Mouse (Mus musculus) lung, adult 2 months (tissue): ENCODE data around the gene Pde4d. TPM values are rescaled to one million over a fixed set of nuclear protein-coding genes. Genes with fewer than 3 reads are reported as not detected.

ENCODE experiments used
- DNase-seq: peaks from one replicate; pipeline ENCODE4 v3.0.0; 2022
- H3K4me1 ChIP-seq: fragments of 200-500 bp; 2 replicates; pipeline ENCODE4 v1.6.1; 2011; ENCODE audit warnings: low read length; ENCODE audit not compliant: control insufficient read depth, insufficient read depth
- H3K4me3 ChIP-seq: fragments of 200-500 bp; replicated peaks from 2 replicates; pipeline ENCODE3; 2011; ENCODE audit warnings: low read depth, mild to moderate bottlenecking, control low read depth, low read length; ENCODE audit errors: extremely low read depth
- CTCF ChIP-seq: fragments of 200-500 bp; IDR thresholded peaks from 2 replicates; pipeline ENCODE4 v1.5.1; 2011; ENCODE audit warnings: mild to moderate bottlenecking, low read length, control low read depth; ENCODE audit not compliant: insufficient read depth
- POLR2A ChIP-seq: fragments of 200-500 bp; IDR thresholded peaks from 2 replicates; pipeline ENCODE4 v1.6.1; 2011; ENCODE audit warnings: low read depth, mild to moderate bottlenecking, control low read depth, low read length, borderline replicate concordance; ENCODE audit errors: extremely low read depth
- WGBS: fragments of 180-500 bp; shearing (Covaris S2); methylation state at CpG from one replicate; pipeline ENCODE4 v1.1.7; 2018; 5-methylcytosine and 5-hydroxymethylcytosine counted together
- polyA plus RNA-seq: library from polyadenylated mRNA; depleted of rRNA; stranded (reverse); fragments of >200 nt; gene quantifications from 2 replicates; pipeline ENCODE4 v1.2.3, GENCODE M21; 2012

Pde4d gene
- polyA plus RNA-seq, 1 experiment, result 20.0 TPM

- TF ChIP-seq POLR2A (no peak), CTCF (no peak)
- DNase-seq, result no peak
- no peaks in the 10 kb centered on the region; the same call in 1 of the 2 replicates for H3K4me1 ChIP-seq
- 87% methylated on average over 2 of the region's 2 CpGs for WGBS
- H3K4me3 ChIP-seq, result no peak overlapping the region
These were observed 459.4 kb downstream of the Pde4d start for GRCm38 (mm10) chr13:108909193-108909592.

- Histone ChIP-seq H3K4me1 (no peaks in the 10 kb centered on the region; the same call in 1 of the 2 replicates), H3K4me3 (no peak overlapping the region)
- WGBS, result 27% methylated on average over 3 of the region's 3 CpGs
- no peak for TF ChIP-seq CTCF
- TF ChIP-seq POLR2A, result no peak
- DNase-seq, result no peak
These were observed 464.9 kb downstream of the Pde4d start for GRCm38 (mm10) chr13:108914626-108915025.

- no peak for DNase-seq
- Histone ChIP-seq H3K4me3 (no peak overlapping the region), H3K4me1 (no peaks in the 10 kb centered on the region)
- TF ChIP-seq CTCF, result no peak
- TF ChIP-seq POLR2A, result no peak
- 78% methylated on average over 4 of the region's 4 CpGs for WGBS
These were observed 471.4 kb downstream of the Pde4d start for GRCm38 (mm10) chr13:108921146-108921545.

- Histone ChIP-seq H3K4me1 (no peaks in the 10 kb centered on the region), H3K4me3 (no peak overlapping the region)
- no peak for DNase-seq
- WGBS, result 78% methylated on average over 3 of the region's 3 CpGs
- no peak for TF ChIP-seq CTCF
- no peak for TF ChIP-seq POLR2A
These were observed 485.1 kb downstream of the Pde4d start for GRCm38 (mm10) chr13:108934854-108935253.

GRCm38 (mm10) chr13:108937272-108937671 is 487.5 kb downstream of the Pde4d start:
- Histone ChIP-seq H3K4me3 (no peak overlapping the region), H3K4me1 (no peaks in the 10 kb centered on the region)
- DNase-seq, result no peak
- TF ChIP-seq CTCF (no peak), POLR2A (no peak)
- WGBS, result 65% methylated on average over 2 of the region's 2 CpGs

- no peak for DNase-seq
- no peak for TF ChIP-seq POLR2A
These were observed 503.2 kb downstream of the Pde4d start for GRCm38 (mm10) chr13:108952911-108953310.

GRCm38 (mm10) chr13:108956059-108956458 is 506.3 kb downstream of the Pde4d start:
- TF ChIP-seq POLR2A (no peak), CTCF (no peak)
- DNase-seq, result no peak
- H3K4me1 ChIP-seq, result no peaks in the 10 kb centered on the region
- WGBS, result 68% methylated on average over 4 of the region's 4 CpGs
- H3K4me3 ChIP-seq, result no peak overlapping the region

More at GRCm38 (mm10) chr13:108952911-108953310, 503.2 kb downstream of the Pde4d start:
- 100% methylated on average over 1 of the region's 1 CpGs for WGBS
- H3K4me1 ChIP-seq, result no peaks in the 10 kb centered on the region
- no peak overlapping the region for H3K4me3 ChIP-seq

- WGBS, result 85% methylated on average over 2 of the region's 2 CpGs
- DNase-seq, result no peak
- Histone ChIP-seq H3K4me1 (no peaks in the 10 kb centered on the region), H3K4me3 (no peak overlapping the region)
- no peak for TF ChIP-seq POLR2A
- TF ChIP-seq CTCF, result no peak
These were observed 514.3 kb downstream of the Pde4d start for GRCm38 (mm10) chr13:108964056-108964455.

- no peaks in the 10 kb centered on the region for H3K4me1 ChIP-seq
- H3K4me3 ChIP-seq, result no peak overlapping the region
- DNase-seq, result no peak
- 97% methylated on average over 1 of the region's 1 CpGs for WGBS
- no peak for TF ChIP-seq POLR2A
- TF ChIP-seq CTCF, result no peak
These were observed 531.4 kb downstream of the Pde4d start for GRCm38 (mm10) chr13:108981144-108981543.

GRCm38 (mm10) chr13:108998739-108999138 is 549.0 kb downstream of the Pde4d start:
- TF ChIP-seq CTCF, result no peak
- TF ChIP-seq POLR2A, result no peak
- Histone ChIP-seq H3K4me1 (no peaks in the 10 kb centered on the region), H3K4me3 (no peak overlapping the region)
- no peak for DNase-seq
- 86% methylated on average over 2 of the region's 2 CpGs for WGBS

- TF ChIP-seq POLR2A (no peak), CTCF (no peak)
- 27% methylated on average over 1 of the region's 1 CpGs for WGBS
- DNase-seq, result no peak
- H3K4me1 ChIP-seq, result no peaks in the 10 kb centered on the region
- H3K4me3 ChIP-seq, result no peak overlapping the region
These were observed 575.0 kb downstream of the Pde4d start for GRCm38 (mm10) chr13:109024703-109025102.
